Mouse (Mus musculus) CH12.LX (cell line): ENCODE results near the gene Gm49321. TPM values are rescaled to one million over a fixed set of nuclear protein-coding genes. Genes with fewer than 3 reads are reported as not detected.
A peak's percentile ranks its signal among the peaks of the same experiment; 100 is the strongest.

Experiments used
- DNase-seq: peaks from one replicate; pipeline ENCODE4 v3.0.0-alpha.2; 2013; ENCODE audit errors: extremely low read depth
- H3K27ac ChIP-seq: 2 replicates; pipeline ENCODE4 v1.5.1; 2012; ENCODE audit warnings: low read depth, mild to moderate bottlenecking, control low read depth, moderate library complexity; ENCODE audit not compliant: insufficient read depth
- H3K27me3 ChIP-seq: replicated peaks from 2 replicates; pipeline ENCODE3; 2012; ENCODE audit warnings: inconsistent platforms
- H3K36me3 ChIP-seq, 2 experiments: replicated peaks in 1 of 2; 2 replicates each; pipeline versions ENCODE3 to v1.6.1; 2012; ENCODE audit warnings: inconsistent platforms in 1 of 2, low read length in 1 of 2, mild to moderate bottlenecking in 1 of 2, mixed read lengths in 1 of 2, moderate library complexity in 1 of 2; ENCODE audit not compliant: control insufficient read depth in 1 of 2, insufficient read depth in 1 of 2
- H3K4me1 ChIP-seq, 2 experiments: 2 replicates each; pipeline ENCODE4 v1.6.1; 2012; ENCODE audit warnings: inconsistent platforms in 1 of 2, moderate library complexity in 1 of 2; ENCODE audit not compliant: insufficient read depth in 2 of 2, control insufficient read depth in 1 of 2
- H3K4me2 ChIP-seq: 2 replicates; pipeline ENCODE4 v1.6.1; 2012; ENCODE audit warnings: low read depth, mild to moderate bottlenecking, control low read depth; ENCODE audit not compliant: poor library complexity, insufficient read depth, severe bottlenecking
- H3K4me3 ChIP-seq, 3 experiments: fragments of 150-350 bp in 1 of 3; sonication (generic) in 1 of 3; replicated peaks in 1 of 3; 2 replicates each; pipeline versions ENCODE3 to v1.5.1; 2011 to 2012; ENCODE audit warnings: low read depth in 2 of 3, low read length in 2 of 3, mild to moderate bottlenecking in 2 of 3, moderate library complexity in 2 of 3, control low read depth in 1 of 3, improper control_type of control experiment in 1 of 3, inconsistent platforms in 1 of 3, mixed read lengths in 1 of 3; ENCODE audit not compliant: poor library complexity in 1 of 3
- H3K79me2 ChIP-seq: replicated peaks from 2 replicates; pipeline ENCODE4 v1.6.1; 2012; ENCODE audit warnings: mild to moderate bottlenecking, moderate library complexity; ENCODE audit not compliant: control insufficient read depth, poor library complexity, insufficient read depth, severe bottlenecking; ENCODE audit errors: extremely low read depth
- H3K9ac ChIP-seq: 2 replicates; pipeline ENCODE4 v1.6.1; 2012; ENCODE audit warnings: low read depth, mild to moderate bottlenecking, control low read depth, moderate library complexity; ENCODE audit not compliant: insufficient read depth
- H3K9me3 ChIP-seq: replicated peaks from 2 replicates; pipeline ENCODE3; 2012; ENCODE audit warnings: low read length, inconsistent platforms, mixed read lengths
- BHLHE40 ChIP-seq: IDR thresholded peaks from 2 replicates; pipeline ENCODE4 v1.6.1; 2011; ENCODE audit warnings: mild to moderate bottlenecking, low read depth, low read length, improper control_type of control experiment
- CHD1 ChIP-seq: IDR thresholded peaks from 2 replicates; pipeline ENCODE4 v1.6.1; 2012; ENCODE audit warnings: low read depth, low read length, improper control_type of control experiment, inconsistent platforms
- CTCF ChIP-seq, 2 experiments: IDR thresholded peaks in 1 of 2; conservative IDR thresholded peaks in 1 of 2; 2 replicates each; pipeline ENCODE4 v1.5.1; 2011 to 2012; ENCODE audit warnings: low read depth in 2 of 2, low read length in 2 of 2, improper control_type of control experiment in 1 of 2, inconsistent platforms in 1 of 2, mild to moderate bottlenecking in 1 of 2, moderate library complexity in 1 of 2
- E2F4 ChIP-seq: IDR thresholded peaks from 2 replicates; pipeline ENCODE4 v1.6.1; 2011; ENCODE audit warnings: low read depth, low read length, improper control_type of control experiment; ENCODE audit not compliant: insufficient replicate concordance
- ELF1 ChIP-seq: IDR thresholded peaks from 2 replicates; pipeline ENCODE4 v1.6.1; 2014; ENCODE audit warnings: low read depth, mild to moderate bottlenecking, inconsistent platforms, low read length, improper control_type of control experiment
- EP300 ChIP-seq: IDR thresholded peaks from 2 replicates; pipeline ENCODE4 v1.6.1; 2011; ENCODE audit warnings: low read length, improper control_type of control experiment
- ETS1 ChIP-seq: conservative IDR thresholded peaks from 2 replicates; pipeline ENCODE4 v1.6.1; 2012; ENCODE audit warnings: low read depth, mild to moderate bottlenecking, inconsistent platforms, low read length, improper control_type of control experiment, moderate library complexity
- GABPA ChIP-seq: IDR thresholded peaks from 2 replicates; pipeline ENCODE4 v1.6.1; 2012; ENCODE audit warnings: low read depth, low read length, improper control_type of control experiment, inconsistent platforms; ENCODE audit not compliant: insufficient replicate concordance
- HCFC1 ChIP-seq: IDR thresholded peaks from 2 replicates; pipeline ENCODE4 v1.6.1; 2012; ENCODE audit warnings: low read depth, mild to moderate bottlenecking, inconsistent platforms, low read length, improper control_type of control experiment
- IRF4 ChIP-seq: IDR thresholded peaks from 2 replicates; pipeline ENCODE4 v1.6.1; 2014; ENCODE audit warnings: low read depth, mild to moderate bottlenecking, inconsistent platforms, low read length, improper control_type of control experiment
- JUN ChIP-seq: IDR thresholded peaks from 2 replicates; pipeline ENCODE4 v1.6.1; 2011; ENCODE audit warnings: low read depth, mild to moderate bottlenecking, low read length, improper control_type of control experiment, moderate library complexity; ENCODE audit not compliant: insufficient read depth
- JUND ChIP-seq: conservative IDR thresholded peaks from 2 replicates; pipeline ENCODE4 v1.6.1; 2011; ENCODE audit warnings: low read depth, low read length, improper control_type of control experiment
- KAT2A ChIP-seq: IDR thresholded peaks from 2 replicates; pipeline ENCODE4 v1.6.1; 2012; ENCODE audit warnings: low read length, improper control_type of control experiment, inconsistent platforms; ENCODE audit not compliant: insufficient replicate concordance
- MAFK ChIP-seq: IDR thresholded peaks from 2 replicates; pipeline ENCODE4 v1.6.1; 2011; ENCODE audit warnings: low read length, improper control_type of control experiment; ENCODE audit not compliant: insufficient replicate concordance
- MAZ ChIP-seq: IDR thresholded peaks from 2 replicates; pipeline ENCODE4 v1.6.1; 2012; ENCODE audit warnings: low read depth, mild to moderate bottlenecking, inconsistent platforms, low read length, improper control_type of control experiment, moderate library complexity
- MEF2A ChIP-seq: IDR thresholded peaks from 2 replicates; pipeline ENCODE4 v1.6.1; 2014; ENCODE audit warnings: low read depth, mild to moderate bottlenecking, inconsistent platforms, low read length, improper control_type of control experiment, borderline replicate concordance
- MYC ChIP-seq: IDR thresholded peaks from 2 replicates; pipeline ENCODE4 v1.6.1; 2011; ENCODE audit warnings: low read depth, mild to moderate bottlenecking, improper control_type of control experiment, low read length
- NELFE ChIP-seq: IDR thresholded peaks from 2 replicates; pipeline ENCODE4 v1.6.1; 2011; ENCODE audit warnings: low read depth, low read length, improper control_type of control experiment
- NRF1 ChIP-seq: IDR thresholded peaks from 2 replicates; pipeline ENCODE4 v1.6.1; 2014; ENCODE audit warnings: low read depth, mild to moderate bottlenecking, inconsistent platforms, low read length, improper control_type of control experiment, moderate library complexity
- PAX5 ChIP-seq: IDR thresholded peaks from 2 replicates; pipeline ENCODE4 v1.6.1; 2012; ENCODE audit warnings: low read length, inconsistent platforms, mixed read lengths
- POLR2A ChIP-seq: IDR thresholded peaks from 2 replicates; pipeline ENCODE4 v1.6.1; 2011; ENCODE audit warnings: low read depth, mild to moderate bottlenecking, improper control_type of control experiment, low read length
- POLR2AphosphoS2 ChIP-seq: IDR thresholded peaks from 2 replicates; pipeline ENCODE4 v1.6.1; 2011; ENCODE audit warnings: low read depth, low read length, improper control_type of control experiment
- RAD21 ChIP-seq: IDR thresholded peaks from 2 replicates; pipeline ENCODE4 v1.6.1; 2011; ENCODE audit warnings: low read depth, mild to moderate bottlenecking, low read length, improper control_type of control experiment, moderate library complexity
- RCOR1 ChIP-seq: conservative IDR thresholded peaks from 2 replicates; pipeline ENCODE4 v1.6.1; 2012; ENCODE audit warnings: low read depth, mild to moderate bottlenecking, inconsistent platforms, low read length, improper control_type of control experiment
- SIN3A ChIP-seq: IDR thresholded peaks from 2 replicates; pipeline ENCODE4 v1.6.1; 2012; ENCODE audit warnings: low read length, improper control_type of control experiment, inconsistent platforms
- SMC3 ChIP-seq: IDR thresholded peaks from 2 replicates; pipeline ENCODE4 v1.6.1; 2011; ENCODE audit warnings: low read depth, low read length, improper control_type of control experiment
- TBP ChIP-seq: conservative IDR thresholded peaks from 2 replicates; pipeline ENCODE4 v1.6.1; 2011; ENCODE audit warnings: low read depth, low read length, improper control_type of control experiment
- TCF12 ChIP-seq: IDR thresholded peaks from 2 replicates; pipeline ENCODE4 v1.6.1; 2014; ENCODE audit warnings: low read depth, mild to moderate bottlenecking, inconsistent platforms, low read length, improper control_type of control experiment
- UBTF ChIP-seq: IDR thresholded peaks from 2 replicates; pipeline ENCODE4 v1.6.1; 2012; ENCODE audit warnings: low read depth, mild to moderate bottlenecking, inconsistent platforms, low read length, improper control_type of control experiment, moderate library complexity
- USF1 ChIP-seq: IDR thresholded peaks from 2 replicates; pipeline ENCODE4 v1.6.1; 2014; ENCODE audit warnings: low read depth, mild to moderate bottlenecking, inconsistent platforms, low read length, improper control_type of control experiment
- ZC3H11A ChIP-seq: IDR thresholded peaks from 2 replicates; pipeline ENCODE4 v1.6.1; 2012; ENCODE audit warnings: low read depth, mild to moderate bottlenecking, inconsistent platforms, low read length, improper control_type of control experiment
- ZKSCAN1 ChIP-seq: IDR thresholded peaks from 2 replicates; pipeline ENCODE4 v1.6.1; 2012; ENCODE audit warnings: low read depth, inconsistent platforms, low read length, improper control_type of control experiment, borderline replicate concordance
- ZNF384 ChIP-seq: IDR thresholded peaks from 2 replicates; pipeline ENCODE4 v1.6.1; 2012; ENCODE audit warnings: low read depth, low read length, improper control_type of control experiment, inconsistent platforms
- dilution Hi-C: fragments of 300-500 bp; cut with MboI; formaldehyde crosslinking; loops from 2 replicates; pipeline ENCODE4 v1.14.3; 2020; ENCODE audit warnings: low sequenced_read_pairs; ENCODE audit not compliant: extremely low pct_unique_long_range_greater_than_20kb, extremely low pct_ligation_motif_present
- in situ Hi-C: fragments of 300-500 bp; cut with MboI; formaldehyde crosslinking; loops from 3 replicates; pipeline ENCODE4 v1.14.3; 2019; ENCODE audit warnings: low sequenced_read_pairs, low pct_ligation_motif_present, low pct_unique_long_range_greater_than_20kb, mixed read lengths
- polyA plus RNA-seq: library from polyadenylated mRNA; unstranded; fragments of >175 nt; gene quantifications from 2 replicates; pipeline ENCODE4 v1.2.1, GENCODE M21; 2012; ENCODE audit warnings: low read depth; ENCODE audit not compliant: insufficient read length
- total RNA-seq, 2 experiments: library from RNA; depleted of rRNA; stranded (reverse); fragments of 300-350 nt in 1 of 2; fragments of >200 nt in 1 of 2; gene quantifications; 2 replicates each; pipeline ENCODE4 v1.2.3; 2012 to 2014

The Gm49321 gene
- total and polyA plus RNA-seq, 3 experiments = not detected

DNA sequence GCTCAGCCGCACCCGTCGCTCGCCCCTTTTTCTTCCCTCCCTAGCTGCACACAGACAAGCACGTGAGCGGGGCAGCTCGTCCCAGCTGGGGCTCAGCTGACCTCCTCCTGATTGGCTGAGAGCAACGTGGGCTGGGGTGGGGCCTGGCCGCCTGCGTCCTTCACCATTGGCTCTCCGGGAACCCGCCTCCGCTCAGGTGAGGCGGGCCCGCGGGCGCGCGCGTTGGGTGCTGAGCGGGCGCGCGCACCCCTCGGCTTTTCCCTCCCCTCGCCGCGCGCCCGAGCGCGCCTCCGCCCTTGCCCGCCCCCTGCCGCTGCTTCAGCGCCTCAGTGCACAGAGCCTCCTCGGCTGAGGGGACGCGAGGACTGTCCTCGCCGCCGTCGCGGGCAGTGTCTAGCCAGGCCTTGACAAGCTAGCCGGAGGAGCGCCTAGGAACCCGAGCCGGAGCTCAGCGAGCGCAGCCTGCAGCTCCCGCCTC lies 29.7 kb upstream of the Gm49321 start (continued):
- peak; percentile 73; the same call in 1 of the 2 replicates for TF ChIP-seq TCF12
- no peak for TF ChIP-seq PAX5
- no peak for TF ChIP-seq JUN
- no peak for TF ChIP-seq JUND
- no peak for TF ChIP-seq ZC3H11A
- 0 out of 2 replicates have a peak, but pooled peaks have one; percentile 25 for TF ChIP-seq RCOR1
- TF ChIP-seq IRF4 = no peak
- TF ChIP-seq MAFK = no peak
- no peak for TF ChIP-seq EP300
- TF ChIP-seq POLR2AphosphoS2 = 0 out of 2 replicates have a peak, but pooled peaks have one; percentile 44
- no peak; the same call in 1 of the 2 replicates for TF ChIP-seq ZNF384
- no peak for TF ChIP-seq MYC
- peak; percentile 88 for TF ChIP-seq SIN3A
- TF ChIP-seq ELF1 = 0 out of 2 replicates have a peak, but pooled peaks have one; percentile 7
- peak; percentile 91 for TF ChIP-seq MAZ

GRCm38 (mm10) chr12:73908274-73909012 lies 29.0 kb upstream of the Gm49321 start:
- Histone ChIP-seq H3K4me3 (peak overlapping the region; percentile 83 to 89 (median 88)), H3K9ac (peak overlapping the region; percentile 97), H3K79me2 (peaks cover 19% of the 10 kb centered on the region), H3K4me2 (peak overlapping the region; percentile 76; the same call in 1 of the 2 replicates), H3K36me3 (no peaks in the 10 kb centered on the region), H3K27ac (peak overlapping the region; percentile 65; the same call in 1 of the 2 replicates), H3K4me1 (peaks cover 7 to 41% of the 10 kb centered on the region in 2 experiments; a peak in 3 of 4 replicates), H3K27me3 (no peaks in the 10 kb centered on the region), H3K9me3 (no peaks in the 10 kb centered on the region)
- in situ Hi-C loops = no loop called here
- dilution Hi-C loops = no loop called here
- DNase-seq = peak; percentile 34
- TF ChIP-seq RAD21 = no peak
- TF ChIP-seq MAFK = no peak
- TF ChIP-seq E2F4 = no peak
- no peak for TF ChIP-seq TCF12
- no peak for TF ChIP-seq ETS1
- no peak for TF ChIP-seq MYC
- 0 out of 2 replicates have a peak, but pooled peaks have one; percentile 1 for TF ChIP-seq HCFC1
- TF ChIP-seq GABPA = no peak
- TF ChIP-seq ELF1 = no peak
- 0 out of 2 replicates have a peak, but pooled peaks have one; percentile 12 for TF ChIP-seq MAZ
- no peak for TF ChIP-seq JUN
- TF ChIP-seq SMC3 = no peak
- TF ChIP-seq ZC3H11A = no peak
- TF ChIP-seq CHD1 = no peak
- no peak for TF ChIP-seq EP300
- peak; percentile 45 for TF ChIP-seq NRF1
- TF ChIP-seq MEF2A = 0 out of 2 replicates have a peak, but pooled peaks have one; percentile 4
- TF ChIP-seq NELFE = no peak; the same call in 1 of the 2 replicates
- no peak for TF ChIP-seq TBP
- TF ChIP-seq UBTF = peak; percentile 89; the same call in 1 of the 2 replicates
- TF ChIP-seq KAT2A = 0 out of 2 replicates have a peak, but pooled peaks have one; percentile 26
- TF ChIP-seq JUND = no peak
- TF ChIP-seq BHLHE40 = peak; percentile 82
- no peak for TF ChIP-seq POLR2A
- no peak for TF ChIP-seq PAX5
- TF ChIP-seq ZKSCAN1 = no peak
- no peak for TF ChIP-seq USF1
- TF ChIP-seq CTCF (conservative IDR thresholded peaks at IDR 0.05 in 1 of 2, IDR thresholded peaks at IDR 0.05 in 1 of 2; ENCODE audit: low read depth in 2 of 2, low read length in 2 of 2) = no peak
- TF ChIP-seq SIN3A = peak; percentile 38; the same call in 1 of the 2 replicates
- no peak for TF ChIP-seq IRF4
